In genomic region chr2:105746896-105747295, GRCm38 (mm10) we compare ENCODE assay signal across 22 mouse cellular contexts.
DNase-seq lines count a peak whose midpoint lies in the region; ATAC-seq lines count a peak whose summit lies in the region.
"Had no signal": no experiment of that assay in that cellular context is flagged by ENCODE, and none has a peak within 500 bp of the region (broad histone marks: within the 10 kb centered on the region; RNA-seq: fewer than 3 reads in every experiment).

No protein-coding gene starts in this region.

- peak; percentile 91 for ATAC-seq in cerebellum, adult (ENCODE audit: insufficient number of reproducible peaks, low FRiP score, low TSS enrichment)
- no peak for ATAC-seq in heart, embryonic 12.5 days (ENCODE audit: insufficient number of reproducible peaks, low FRiP score)
- ATAC-seq: CD4-positive, CD25-positive, alpha-beta regulatory T cell, adult 4 months; forebrain, embryonic 13.5 days; hindbrain, postnatal 0 days had no signal

- H3K9me3 ChIP-seq in heart, embryonic 12.5 days (replicated peaks): no peaks in the 10 kb centered on the region; the same call in 1 of the 2 replicates
- H3K9me3 ChIP-seq: embryonic facial prominence, embryonic 10.5 days; forebrain, embryonic 13.5 days; G1E; hindbrain, embryonic 12.5 days had no signal

- 77% methylated on average over 7 of the region's 7 CpGs for WGBS in heart, embryonic 12.5 days

- no peak overlapping the region for H3K27ac ChIP-seq in heart, embryonic 12.5 days (ENCODE audit: poor library complexity, severe bottlenecking)
- H3K27ac ChIP-seq: embryonic facial prominence, embryonic 10.5 days; forebrain, embryonic 13.5 days; heart, adult 2 months; hindbrain, embryonic 12.5 days; hindbrain, postnatal 0 days had no signal

- no peaks in the 10 kb centered on the region for H3K27me3 ChIP-seq in heart, embryonic 12.5 days (replicated peaks)
- H3K27me3 ChIP-seq: forebrain, embryonic 13.5 days; hindbrain, embryonic 12.5 days had no signal

- H3K4me1 ChIP-seq in heart, embryonic 12.5 days (replicated peaks): no peaks in the 10 kb centered on the region
- H3K4me1 ChIP-seq: embryonic facial prominence, embryonic 10.5 days; forebrain, embryonic 13.5 days; hindbrain, embryonic 12.5 days had no signal

- no peak for DNase-seq in cerebellum, postnatal 4 days (ENCODE audit: low spot score in 2 of 2)
- DNase-seq in cerebellum, adult 11 months: peak; percentile 42
- DNase-seq in cerebellum, adult 8-10 months: peak; percentile 51
- peak; percentile 60 to 70 for DNase-seq in cerebellum, postnatal 14 days
- DNase-seq in kidney, postnatal 25 days: no peak
- DNase-seq in frontal cortex, postnatal 14 days (ENCODE audit: low spot score in 2 of 2): no peak
- DNase-seq: adrenal gland, postnatal 10 days; B cell, adult 2 months; gastrocnemius, postnatal 14 days; heart, adult 2 months; heart, postnatal 36 days; kidney, adult 11 months; kidney, adult 9 months had no signal

- no peak overlapping the region for H3K4me3 ChIP-seq in heart, embryonic 12.5 days
- H3K4me3 ChIP-seq: embryonic facial prominence, embryonic 10.5 days; forebrain, embryonic 13.5 days; heart, adult 2 months; hindbrain, embryonic 12.5 days had no signal

- no peak overlapping the region for H3K9ac ChIP-seq in heart, embryonic 12.5 days
- H3K9ac ChIP-seq: forebrain, embryonic 13.5 days; hindbrain, embryonic 12.5 days had no signal

- H3K36me3 ChIP-seq in heart, embryonic 12.5 days: no peaks in the 10 kb centered on the region
- H3K36me3 ChIP-seq: embryonic facial prominence, embryonic 10.5 days; hindbrain, embryonic 12.5 days had no signal

- H3K4me2 ChIP-seq in heart, embryonic 12.5 days: no peak overlapping the region
- H3K4me2 ChIP-seq: forebrain, embryonic 13.5 days; heart, embryonic 11.5 days; hindbrain, embryonic 12.5 days had no signal

Comparison
In these comparisons a context has a peak if more than half of its experiments do, and no peak if none do; other contexts are left out.
1. DNase-seq: peak in cerebellum, adult 11 months (single experiment), cerebellum, adult 8-10 months (single experiment) and cerebellum, postnatal 14 days (2 of 2); none in cerebellum, postnatal 4 days (0 of 2), kidney, postnatal 25 days (0 of 2) and frontal cortex, postnatal 14 days (0 of 2).